Mouse (Mus musculus) retina, adult 2 months (tissue): ENCODE results near the gene Tldc1.
A peak's percentile ranks its signal among the peaks of the same experiment; 100 is the strongest.

Source experiments
- DNase-seq: peaks from one replicate; pipeline ENCODE4 v3.0.0-alpha.2; 2012; ENCODE audit warnings: low read depth, low spot score

Tldc1 gene

DNA sequence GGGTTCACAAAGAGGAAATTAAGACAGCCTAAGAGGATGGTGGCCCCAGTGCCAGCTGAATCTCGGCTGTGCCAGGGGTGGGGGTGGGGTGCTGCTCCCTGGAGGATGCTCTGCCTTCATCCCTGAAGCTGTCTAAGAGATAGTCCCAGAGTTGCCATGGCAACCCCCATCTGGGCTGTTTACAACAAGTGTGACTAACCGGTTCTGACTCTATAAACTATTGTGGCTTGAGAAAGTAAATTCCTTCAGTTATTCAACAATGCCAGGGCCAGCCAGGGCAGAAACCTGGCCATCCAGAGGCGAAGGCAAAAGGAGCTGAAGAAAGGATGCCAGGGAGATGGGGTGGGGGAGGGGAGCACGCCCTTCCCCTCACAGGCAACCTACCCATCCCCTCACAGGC lies 23.0 kb upstream of the Tldc1 start:
- no peak for DNase-seq

GRCm38 (mm10) chr8:119798965-119799264 lies 20.7 kb upstream of the Tldc1 start:
- DNase-seq = no peak

- DNase-seq = no peak
Observed at GRCm38 (mm10) chr8:119798170-119798964, 20.2 kb upstream of the Tldc1 start.

- DNase-seq = no peak
Observed at GRCm38 (mm10) chr8:119795651-119796050, 17.4 kb upstream of the Tldc1 start.

DNA sequence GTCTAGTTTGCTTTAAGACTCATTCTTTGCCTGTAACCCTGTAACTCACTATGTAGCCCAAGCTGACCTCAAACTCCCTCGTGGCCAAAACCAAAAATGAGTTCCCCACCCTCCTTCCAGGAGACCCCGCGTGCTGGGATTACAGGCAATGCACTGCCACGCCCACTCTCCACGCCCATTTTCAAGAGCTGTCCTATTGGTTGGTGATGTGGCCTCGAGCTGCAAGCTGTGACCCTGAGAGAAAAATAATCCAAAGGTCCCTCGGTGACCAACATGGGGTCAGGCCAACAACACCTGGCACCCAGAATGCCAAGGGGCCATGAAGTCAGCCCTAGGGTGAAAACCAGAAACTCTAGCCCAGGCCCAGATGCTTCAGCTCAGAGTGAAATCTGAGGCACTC lies 16.5 kb upstream of the Tldc1 start:
- DNase-seq = no peak

GRCm38 (mm10) chr8:119791804-119792704 lies 13.8 kb upstream of the Tldc1 start:
- no peak for DNase-seq

GRCm38 (mm10) chr8:119789581-119789980 lies 11.4 kb upstream of the Tldc1 start:
- no peak for DNase-seq

DNA sequence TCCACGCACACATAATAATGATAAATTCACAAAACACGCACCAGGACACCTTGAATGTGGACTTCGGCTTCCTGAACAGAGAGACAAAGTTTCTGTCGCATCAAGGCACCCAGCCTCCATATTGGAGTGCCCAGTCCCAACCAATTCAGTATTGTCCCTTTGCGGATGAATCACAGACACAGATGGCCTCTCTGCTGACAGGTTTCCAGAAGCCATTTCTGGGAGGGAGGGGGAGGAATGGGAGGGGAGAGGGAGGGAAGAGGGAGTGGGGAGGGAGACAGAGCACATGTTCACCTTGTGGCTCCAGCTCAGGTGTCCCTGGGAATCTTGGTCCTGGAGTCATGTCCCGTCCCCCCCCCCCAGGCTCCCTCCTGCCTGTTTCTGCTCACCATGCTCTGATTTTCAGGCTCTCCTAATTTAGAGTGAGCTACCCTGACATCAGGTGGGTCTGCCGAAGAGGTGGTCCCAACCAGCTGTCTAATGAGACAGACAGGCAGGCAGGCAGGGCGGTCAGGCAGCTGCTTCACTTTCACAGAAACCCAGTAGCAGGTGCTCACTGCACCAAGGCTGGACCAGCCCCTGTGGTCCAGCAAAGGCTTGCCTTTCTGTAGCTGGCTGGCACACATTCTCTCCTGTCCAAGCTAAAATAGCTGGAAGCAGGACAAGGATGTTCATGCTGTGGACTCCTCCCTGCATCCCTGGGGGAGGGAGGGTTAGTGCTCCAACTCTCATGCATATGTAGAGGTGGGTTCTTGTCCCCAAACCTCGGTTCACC lies 10.6 kb upstream of the Tldc1 start:
- no peak for DNase-seq

DNA sequence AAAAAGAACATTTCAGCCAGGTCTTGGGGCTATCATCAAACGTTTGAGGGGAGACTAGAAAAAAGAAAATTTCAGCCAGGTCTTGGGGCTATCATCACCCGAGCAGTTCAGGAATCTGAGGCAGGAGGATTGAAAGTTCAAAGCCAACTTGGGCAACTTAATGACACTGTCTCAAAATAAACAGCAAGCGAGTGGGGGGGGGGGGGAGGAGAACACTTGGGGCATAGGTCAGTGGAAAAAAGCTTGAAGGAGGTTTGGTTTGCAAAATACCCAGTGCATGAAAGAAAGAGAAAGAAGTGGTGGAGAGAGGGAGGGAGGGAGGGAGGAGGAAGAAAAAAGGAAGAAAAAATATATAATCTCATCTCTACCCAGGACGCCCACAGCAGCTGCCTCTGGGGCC lies 9.1 kb upstream of the Tldc1 start:
- DNase-seq = no peak

DNA sequence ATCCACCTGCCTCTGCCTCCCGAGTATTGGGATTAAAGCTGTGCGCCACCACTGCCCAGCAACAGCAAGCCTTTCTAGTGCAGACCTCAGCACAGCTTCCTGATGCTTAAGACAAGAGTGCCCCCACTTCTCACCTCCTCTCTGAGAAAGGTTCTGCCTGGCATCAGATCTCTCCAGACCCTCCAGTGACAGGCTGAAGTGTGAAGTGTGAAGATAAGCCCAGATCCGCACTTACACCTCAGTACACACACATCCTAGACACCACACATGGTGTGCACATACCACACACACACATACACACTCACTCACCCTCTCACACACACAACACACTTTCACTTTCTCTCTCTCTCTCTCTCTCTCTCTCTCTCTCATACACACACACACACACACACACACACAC lies 8.7 kb upstream of the Tldc1 start:
- no peak for DNase-seq

DNA sequence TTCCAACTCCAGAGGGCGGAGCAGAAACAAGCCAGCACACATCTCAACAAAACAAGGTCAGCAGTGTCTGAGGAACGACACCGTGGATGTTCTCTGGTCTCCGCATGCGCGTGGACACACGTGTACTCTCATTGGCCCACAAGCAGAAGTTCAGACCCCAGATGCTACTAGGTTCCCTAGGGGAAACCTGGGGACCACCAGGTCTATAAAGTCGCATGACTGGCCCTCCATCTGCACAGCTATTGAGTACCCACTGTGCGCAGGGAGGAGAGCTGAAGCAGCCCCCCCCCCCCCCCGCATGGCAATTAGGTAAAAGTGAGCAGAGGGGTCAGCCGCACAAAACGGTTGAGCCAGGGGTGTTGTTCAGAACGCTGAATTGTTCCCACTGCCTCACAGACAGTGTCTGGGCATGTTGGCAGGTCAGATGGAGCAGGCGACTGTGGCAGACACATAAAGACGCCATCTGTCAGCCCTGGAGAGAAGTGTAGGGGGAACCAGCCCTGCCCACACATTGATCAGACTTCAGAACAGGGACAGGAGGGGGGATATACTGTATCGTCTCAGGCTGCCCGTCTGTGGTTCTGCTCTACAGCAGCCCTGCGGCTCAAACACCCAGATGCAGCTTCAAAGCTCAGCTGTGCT lies 7.7 kb upstream of the Tldc1 start:
- no peak for DNase-seq

DNA sequence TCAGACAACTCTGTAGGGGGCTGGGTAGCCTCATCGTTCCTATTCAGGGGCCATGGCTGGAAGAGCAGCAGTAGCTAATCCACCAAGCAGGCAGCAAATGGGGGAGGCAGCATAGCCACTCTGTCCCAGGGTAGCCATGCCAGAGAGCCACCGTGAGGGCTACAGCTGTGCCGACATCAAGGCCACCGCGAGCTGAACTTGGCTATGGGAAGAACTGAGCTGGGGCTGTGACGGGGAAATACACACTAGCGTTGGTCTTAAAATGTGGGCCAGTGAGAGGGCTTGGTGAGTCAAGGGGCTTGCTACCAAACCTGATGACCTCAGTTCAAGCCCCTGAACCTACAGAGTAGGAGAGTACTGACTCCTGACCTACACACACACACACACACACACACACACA lies 6.5 kb upstream of the Tldc1 start:
- DNase-seq = no peak

GRCm38 (mm10) chr8:119784141-119784574 lies 5.9 kb upstream of the Tldc1 start:
- no peak for DNase-seq

GRCm38 (mm10) chr8:119783579-119783978 lies 5.4 kb upstream of the Tldc1 start:
- DNase-seq = no peak

GRCm38 (mm10) chr8:119782715-119783114 lies 4.5 kb upstream of the Tldc1 start:
- no peak for DNase-seq

DNA sequence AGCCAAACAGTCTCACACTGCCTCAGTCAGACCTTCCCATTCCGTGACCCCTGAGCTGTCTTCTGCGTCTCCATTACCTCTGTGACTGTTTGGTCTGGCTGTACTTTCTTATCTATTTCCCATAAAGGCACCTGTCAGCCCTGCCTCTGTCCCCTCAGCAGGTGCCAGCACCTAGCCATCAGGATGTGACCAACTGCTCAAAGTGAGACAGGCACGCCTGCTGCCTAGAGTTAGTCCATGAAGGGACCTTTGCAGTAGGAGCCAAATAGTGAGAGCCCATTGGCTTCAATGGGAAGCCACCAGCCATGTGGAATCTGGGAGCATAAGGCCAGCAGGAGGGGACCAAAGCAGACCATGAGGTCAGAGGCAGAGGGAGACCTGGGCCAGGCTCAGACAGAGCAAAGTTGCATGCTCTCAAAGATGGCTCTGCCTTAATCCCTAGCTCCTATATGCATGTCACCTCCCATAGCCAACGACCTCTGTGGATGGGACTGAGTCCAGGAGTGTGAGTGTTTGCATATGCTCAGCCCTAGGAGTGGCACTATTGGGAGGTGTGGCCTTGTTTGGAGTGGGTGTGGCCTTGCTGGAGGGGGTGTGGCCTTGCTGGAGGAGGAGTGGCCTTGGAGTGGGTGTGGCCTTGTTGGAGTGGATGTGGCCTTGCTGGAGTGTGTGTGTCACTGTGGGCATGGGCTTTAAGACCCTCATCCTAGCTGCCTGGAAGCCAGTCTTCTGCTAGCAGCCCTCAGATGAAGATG lies 3.0 kb upstream of the Tldc1 start:
- DNase-seq = no peak

DNA sequence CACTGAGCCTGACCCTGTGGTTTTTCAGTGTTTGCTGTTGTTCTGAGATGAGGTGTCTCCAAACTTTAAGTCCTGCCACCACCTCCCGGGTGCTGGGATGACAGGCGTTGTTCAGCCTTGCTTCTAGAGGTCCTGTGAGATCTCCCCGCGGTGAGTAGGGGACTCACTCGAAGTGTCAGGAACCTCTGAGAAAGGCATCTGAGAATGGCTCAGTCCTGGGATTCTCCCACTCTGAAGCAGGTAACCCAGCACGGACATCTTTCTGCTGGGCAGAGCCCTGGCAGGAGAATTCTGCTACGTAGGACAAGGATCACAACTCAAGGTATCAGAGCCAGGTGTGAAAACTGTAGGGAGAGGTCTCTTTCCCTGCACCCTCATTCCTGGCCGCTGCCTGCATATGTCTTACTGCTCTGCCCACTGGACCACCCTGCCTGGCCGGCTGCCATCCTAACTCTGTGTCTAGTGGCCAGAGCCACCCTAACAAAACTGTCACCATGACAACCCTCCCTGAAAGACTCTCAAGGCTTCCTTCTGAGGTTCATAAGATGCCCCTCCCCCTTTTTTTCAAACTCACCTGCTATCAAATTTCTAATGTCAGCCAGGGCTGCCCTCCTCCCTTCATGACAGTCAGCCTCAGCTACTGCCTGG lies 2.3 kb upstream of the Tldc1 start:
- DNase-seq = no peak

DNA sequence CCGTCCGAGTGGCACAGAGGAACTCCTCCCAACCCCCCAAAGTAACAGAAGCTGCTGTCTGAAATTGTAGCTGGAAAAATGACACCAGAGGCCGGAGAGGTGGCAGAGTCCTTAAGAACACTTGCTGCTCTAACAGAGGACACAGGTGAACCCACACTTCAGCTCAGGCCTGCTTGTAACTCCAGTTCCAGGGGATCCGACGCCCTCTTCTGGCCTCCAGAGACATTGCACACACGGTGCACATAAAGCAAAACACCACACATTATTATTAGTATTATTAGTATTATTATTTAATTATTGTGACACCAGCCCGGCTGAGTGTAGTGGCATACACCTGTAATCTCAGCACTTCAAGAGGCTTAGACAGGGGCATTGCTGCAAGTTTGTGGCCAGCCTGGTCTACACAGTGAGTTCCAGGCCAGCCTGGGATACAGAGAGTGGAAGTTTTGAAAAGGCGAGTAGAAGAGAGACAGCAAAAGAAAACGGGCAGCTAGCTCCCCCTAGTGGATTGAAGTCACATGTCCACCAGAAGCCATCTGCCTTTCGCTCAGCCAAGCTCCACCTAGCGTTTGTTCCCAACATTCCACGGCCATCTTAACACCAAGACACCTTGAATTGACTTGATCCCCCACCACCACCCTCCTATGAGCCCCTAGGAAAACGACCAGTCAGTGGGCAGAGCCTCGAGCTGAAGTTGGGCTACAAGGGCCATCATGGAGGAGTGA lies 959 bp upstream of the Tldc1 start:
- peak; percentile 70 for DNase-seq

DNA sequence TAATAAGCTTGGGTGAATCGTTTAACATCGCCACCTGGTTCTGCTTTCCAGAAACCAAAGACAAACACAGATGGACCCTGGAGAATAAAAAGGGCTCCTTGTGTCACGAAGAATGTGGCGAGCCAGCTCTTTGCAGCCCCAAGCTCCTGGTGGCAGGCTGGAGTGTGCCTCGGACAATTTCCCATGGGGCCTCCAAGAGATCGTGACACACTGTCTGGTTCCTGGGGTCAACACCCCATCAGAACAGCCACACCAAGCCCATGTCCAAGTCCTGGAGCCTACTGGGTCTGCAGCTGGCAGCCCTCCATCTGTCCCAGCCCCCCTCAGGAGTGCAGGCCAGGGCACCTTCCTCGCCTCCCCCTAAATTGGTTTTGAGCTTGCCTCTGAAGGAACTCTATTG lies 451 bp downstream of the Tldc1 start:
- DNase-seq = no peak
